Mouse (Mus musculus) kidney, embryonic 14.5 days (tissue): Measurements from ENCODE around the gene Rnf144a. TPM values are rescaled to one million over a fixed set of nuclear protein-coding genes. Genes with fewer than 3 reads are reported as not detected.
"Not testable (repeated sequence)": the region's sequence is repeated elsewhere in the genome, so short reads cannot be mapped to it uniquely, and the experiment has no call there.

Source experiments
- ATAC-seq: fragments of 200-750 bp; cut with Nextera tagmentation; 2 replicates; pipeline ENCODE4 v1.8.0; 2017; ENCODE audit warnings: moderate number of reproducible peaks, mild to moderate bottlenecking, moderate TSS enrichment, moderate library complexity; ENCODE audit not compliant: low FRiP score, low TSS enrichment
- H3K27ac ChIP-seq: fragments of 300-500 bp; sonication (generic); 2 replicates; pipeline ENCODE4 v1.5.1; 2014; ENCODE audit warnings: low read depth, mild to moderate bottlenecking, low read length, moderate library complexity, mixed read lengths
- H3K27me3 ChIP-seq: fragments of 300-500 bp; sonication (generic); 2 replicates; pipeline ENCODE4 v1.6.1; 2014; ENCODE audit warnings: mild to moderate bottlenecking, low read length; ENCODE audit not compliant: control insufficient read depth, insufficient read depth
- H3K36me3 ChIP-seq: fragments of 300-500 bp; sonication (generic); 2 replicates; pipeline ENCODE4 v1.6.1; 2014; ENCODE audit warnings: low read length, mixed read lengths; ENCODE audit not compliant: control insufficient read depth, insufficient read depth
- H3K4me1 ChIP-seq: fragments of 300-500 bp; sonication (generic); 2 replicates; pipeline ENCODE4 v1.6.1; 2014; ENCODE audit warnings: low read length, mixed read lengths; ENCODE audit not compliant: control insufficient read depth, insufficient read depth
- H3K4me2 ChIP-seq: fragments of 300-500 bp; sonication (generic); replicated peaks from 2 replicates; pipeline ENCODE4 v1.6.1; 2014; ENCODE audit warnings: low read depth, mild to moderate bottlenecking, low read length
- H3K4me3 ChIP-seq: fragments of 300-500 bp; sonication (generic); 2 replicates; pipeline ENCODE4 v1.5.1; 2014; ENCODE audit warnings: mild to moderate bottlenecking, low read length
- H3K9ac ChIP-seq: fragments of 300-500 bp; sonication (generic); 2 replicates; pipeline ENCODE4 v1.6.1; 2014; ENCODE audit warnings: low read depth, mild to moderate bottlenecking, low read length, moderate library complexity
- H3K9me3 ChIP-seq: fragments of 300-500 bp; sonication (generic); 2 replicates; pipeline ENCODE4 v1.6.1; 2016; ENCODE audit warnings: low read length; ENCODE audit not compliant: control insufficient read depth
- WGBS: fragments of 180-500 bp; shearing (Covaris S2); extraction: QIAGEN DNeasy Blood & Tissue Kit; methylation state at CpG from one replicate; pipeline ENCODE4 v1.1.7; 2014; 5-methylcytosine and 5-hydroxymethylcytosine counted together
- polyA plus RNA-seq: library from polyadenylated mRNA; unstranded; fragments of >200 nt; fragmentation: Nextera tagmentation; extraction: Ambion mirVana; gene quantifications from 2 replicates; pipeline ENCODE4 v1.2.1, GENCODE M21; 2014

Rnf144a gene
- polyA plus RNA-seq, 1 experiment from 2014 or later: 29.8 TPM

GRCm38 (mm10) chr12:26444511-26444910 lies 29.5 kb upstream of the Rnf144a start:
- no peaks in the 10 kb centered on the region for H3K9me3 ChIP-seq
- ATAC-seq: no peak
- no peak overlapping the region for H3K9ac ChIP-seq
- H3K27me3 ChIP-seq: no peaks in the 10 kb centered on the region
- no peaks in the 10 kb centered on the region for H3K36me3 ChIP-seq
- H3K4me2 ChIP-seq: no peak overlapping the region
- no peaks in the 10 kb centered on the region for H3K4me1 ChIP-seq
- WGBS: 61% methylated on average over 2 of the region's 2 CpGs
- H3K27ac ChIP-seq: no peak overlapping the region
- H3K4me3 ChIP-seq: no peak overlapping the region

DNA sequence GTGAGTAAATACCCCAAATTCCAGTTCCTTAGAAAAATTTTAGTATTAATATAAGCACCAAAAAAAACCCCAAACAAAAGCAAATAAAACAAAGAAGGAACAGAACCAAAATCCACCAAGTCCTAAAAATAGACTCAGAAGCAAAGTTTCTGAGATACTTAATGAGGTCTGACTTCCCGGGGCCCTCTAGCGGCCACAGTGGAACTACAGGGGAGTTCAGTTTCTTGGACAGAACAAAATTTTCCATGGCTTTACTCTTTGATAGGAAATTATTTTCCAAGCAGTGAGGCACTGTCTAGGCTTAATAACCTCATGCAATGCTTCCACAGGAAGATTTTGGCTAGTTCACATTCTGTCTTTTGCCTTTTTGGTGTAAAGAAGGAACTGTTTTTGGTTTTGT lies 29.0 kb upstream of the Rnf144a start:
- Histone ChIP-seq H3K27me3 (no peaks in the 10 kb centered on the region), H3K4me2 (no peak overlapping the region), H3K4me1 (no peaks in the 10 kb centered on the region), H3K4me3 (no peak overlapping the region), H3K9me3 (no peaks in the 10 kb centered on the region), H3K9ac (no peak overlapping the region), H3K27ac (no peak overlapping the region), H3K36me3 (no peaks in the 10 kb centered on the region)
- ATAC-seq: no peak
- 0% methylated on average over 2 of the region's 2 CpGs for WGBS

GRCm38 (mm10) chr12:26439366-26439765 lies 24.3 kb upstream of the Rnf144a start:
- Histone ChIP-seq H3K9me3 (no peaks in the 10 kb centered on the region), H3K9ac (no peak overlapping the region), H3K36me3 (no peaks in the 10 kb centered on the region), H3K4me2 (no peak overlapping the region), H3K27me3 (no peaks in the 10 kb centered on the region), H3K4me1 (no peaks in the 10 kb centered on the region), H3K27ac (no peak overlapping the region), H3K4me3 (no peak overlapping the region)
- ATAC-seq: peak; percentile 7; the same call in 1 of the 2 replicates
- WGBS: 42% methylated on average over 3 of the region's 3 CpGs

DNA sequence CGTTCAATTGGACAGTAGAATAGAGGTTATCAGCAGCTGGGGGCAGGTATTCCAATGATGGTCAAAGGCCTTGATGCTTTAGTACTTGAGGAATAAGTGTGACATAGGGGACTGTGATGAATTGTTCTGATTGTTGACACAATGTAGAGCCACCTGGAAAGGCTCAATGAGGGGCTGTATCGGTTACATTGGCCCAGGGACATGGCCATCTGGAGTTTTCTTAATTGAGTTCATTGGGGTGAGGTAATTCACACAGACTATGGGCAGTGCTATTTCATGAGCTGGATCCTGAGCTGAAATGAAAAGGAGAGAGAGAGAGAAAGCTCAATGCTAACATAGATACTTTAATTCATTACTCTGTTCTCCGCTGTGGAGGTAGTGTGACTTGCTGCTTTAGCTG lies 22.9 kb upstream of the Rnf144a start:
- Histone ChIP-seq H3K4me1 (no peaks in the 10 kb centered on the region), H3K36me3 (no peaks in the 10 kb centered on the region), H3K9me3 (no peaks in the 10 kb centered on the region), H3K27me3 (no peaks in the 10 kb centered on the region), H3K9ac (no peak overlapping the region), H3K27ac (no peak overlapping the region), H3K4me3 (no peak overlapping the region), H3K4me2 (no peak overlapping the region)
- peak; percentile 84 for ATAC-seq
- 40% methylated on average over 3 of the region's 3 CpGs for WGBS

- no peaks in the 10 kb centered on the region for H3K27me3 ChIP-seq
- no peak overlapping the region for H3K9ac ChIP-seq
- H3K4me3 ChIP-seq: no peak overlapping the region
- no peak overlapping the region for H3K27ac ChIP-seq
- H3K4me1 ChIP-seq: no peaks in the 10 kb centered on the region
- no peak for ATAC-seq
- H3K9me3 ChIP-seq: no peaks in the 10 kb centered on the region
- no peak overlapping the region for H3K4me2 ChIP-seq
- H3K36me3 ChIP-seq: no peaks in the 10 kb centered on the region
- WGBS: 85% methylated on average over 4 of the region's 4 CpGs
Measured at GRCm38 (mm10) chr12:26436334-26436733, 21.3 kb upstream of the Rnf144a start.

DNA sequence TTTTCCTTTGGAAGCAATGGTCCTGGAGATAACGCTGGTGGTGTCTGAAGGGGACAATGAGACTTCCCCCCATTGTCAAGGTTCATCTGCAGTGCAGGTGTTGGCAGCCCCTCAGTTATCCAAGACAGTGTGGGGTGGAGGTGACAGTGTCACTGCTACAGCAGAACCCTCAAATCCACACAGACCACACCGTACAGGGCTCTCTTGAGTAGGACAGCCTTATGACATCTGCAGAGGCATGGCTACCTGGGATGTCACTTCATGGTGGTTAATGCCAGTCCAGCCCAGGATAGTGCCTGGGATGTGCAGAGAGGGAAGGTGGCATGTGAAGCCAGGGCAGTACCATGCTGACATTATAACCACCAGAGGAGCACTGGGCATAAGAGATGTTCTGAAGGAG lies 13.7 kb upstream of the Rnf144a start:
- not testable (repeated sequence) for H3K4me3 ChIP-seq, H3K27ac ChIP-seq, H3K9ac ChIP-seq, H3K9me3 ChIP-seq, H3K36me3 ChIP-seq, ATAC-seq, H3K4me1 ChIP-seq, H3K27me3 ChIP-seq, H3K4me2 ChIP-seq
- 83% methylated on average over 2 of the region's 2 CpGs for WGBS

DNA sequence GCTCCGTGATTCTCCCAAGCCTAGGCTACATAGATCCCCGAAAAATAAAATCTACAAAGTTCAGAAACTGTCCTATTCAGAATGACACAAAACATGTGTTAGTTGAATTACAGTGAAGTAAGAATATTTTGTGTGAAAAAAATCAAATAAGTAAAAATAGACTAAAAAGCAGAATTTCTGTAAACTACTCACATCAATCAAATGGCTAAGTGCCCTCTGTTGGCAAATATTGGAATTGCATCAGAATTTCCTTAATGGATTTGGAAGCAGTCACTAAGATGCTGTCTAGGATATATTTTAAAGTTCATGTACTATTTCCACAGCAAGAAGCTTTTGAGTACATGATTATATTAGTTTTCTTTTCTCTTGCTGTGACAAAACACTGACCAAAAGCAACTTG lies 9.8 kb upstream of the Rnf144a start:
- Histone ChIP-seq H3K36me3 (no peaks in the 10 kb centered on the region), H3K9ac (no peak overlapping the region), H3K27me3 (no peaks in the 10 kb centered on the region), H3K9me3 (no peaks in the 10 kb centered on the region), H3K4me2 (no peak overlapping the region), H3K27ac (no peak overlapping the region), H3K4me3 (no peak overlapping the region), H3K4me1 (no peaks in the 10 kb centered on the region)
- ATAC-seq: no peak
- 93% methylated on average over 2 of the region's 2 CpGs for WGBS

GRCm38 (mm10) chr12:26418322-26418721 lies 3.3 kb upstream of the Rnf144a start:
- 76% methylated on average over 4 of the region's 4 CpGs for WGBS
- ATAC-seq: no peak
- Histone ChIP-seq H3K27me3 (no peaks in the 10 kb centered on the region), H3K9ac (no peak overlapping the region), H3K27ac (no peak overlapping the region), H3K4me3 (no peak overlapping the region), H3K4me2 (no peak overlapping the region), H3K4me1 (peaks cover 2% of the 10 kb centered on the region; the same call in 1 of the 2 replicates), H3K9me3 (no peaks in the 10 kb centered on the region), H3K36me3 (no peaks in the 10 kb centered on the region)

DNA sequence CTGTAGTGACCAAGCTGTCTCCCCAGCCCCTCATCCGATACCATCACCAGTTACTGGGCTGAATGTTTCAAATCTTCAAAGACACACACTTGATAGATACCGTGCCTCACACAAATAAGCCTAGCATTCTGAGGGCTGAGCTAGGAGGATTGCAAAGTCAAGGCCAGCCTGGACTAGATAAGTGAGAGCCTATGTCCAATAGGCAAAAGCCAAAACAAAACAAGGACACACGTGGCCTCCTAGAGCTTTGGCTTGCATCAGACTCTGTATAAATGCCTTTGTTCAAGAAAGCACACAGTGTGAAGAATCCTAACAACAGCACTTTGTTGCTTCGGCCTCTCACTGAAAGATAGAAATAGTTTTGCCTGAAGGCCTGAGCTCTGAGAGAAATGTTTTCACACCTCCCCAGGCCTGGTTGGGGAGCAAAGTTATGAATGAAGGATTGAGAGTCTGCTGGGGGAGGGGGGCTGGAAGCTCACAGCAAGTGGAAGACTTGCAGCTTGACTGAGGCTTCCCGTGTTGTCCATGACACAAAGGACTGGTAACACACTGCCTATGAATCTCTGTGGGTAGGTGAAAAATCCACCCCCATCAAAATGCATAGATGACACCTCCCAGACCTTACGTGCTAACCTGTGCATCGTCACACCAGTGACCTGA lies 1.7 kb upstream of the Rnf144a start:
- no peaks in the 10 kb centered on the region for H3K36me3 ChIP-seq
- no peak overlapping the region for H3K4me3 ChIP-seq
- peaks cover 16% of the 10 kb centered on the region for H3K4me1 ChIP-seq
- no peak for ATAC-seq
- no peak overlapping the region for H3K4me2 ChIP-seq
- H3K9me3 ChIP-seq: no peaks in the 10 kb centered on the region
- 86% methylated on average over 7 of the region's 7 CpGs for WGBS
- no peak overlapping the region for H3K9ac ChIP-seq
- H3K27me3 ChIP-seq: no peaks in the 10 kb centered on the region
- no peak overlapping the region for H3K27ac ChIP-seq
